Mouse (Mus musculus) heart, embryonic 15.5 days (tissue): ENCODE data around the gene Svep1. TPM values are rescaled to one million over a fixed set of nuclear protein-coding genes. Genes with fewer than 3 reads are reported as not detected.

Experiments
- ATAC-seq: fragments of 200-750 bp; cut with Nextera tagmentation; replicated peaks from 2 replicates; pipeline ENCODE4 v1.8.0; 2017; ENCODE audit warnings: low read depth, moderate TSS enrichment; ENCODE audit not compliant: insufficient number of reproducible peaks, insufficient read depth, low FRiP score
- H3K27ac ChIP-seq: fragments of 300-500 bp; sonication (generic); 2 replicates; pipeline ENCODE4 v1.5.1; 2015; ENCODE audit warnings: mild to moderate bottlenecking, inconsistent platforms
- H3K27me3 ChIP-seq: fragments of 300-500 bp; sonication (generic); 2 replicates; pipeline ENCODE4 v1.6.1; 2015; ENCODE audit warnings: inconsistent platforms
- H3K36me3 ChIP-seq: fragments of 300-500 bp; sonication (generic); 2 replicates; pipeline ENCODE4 v1.6.1; 2015; ENCODE audit warnings: mild to moderate bottlenecking, inconsistent platforms
- H3K4me1 ChIP-seq: fragments of 300-500 bp; sonication (generic); replicated peaks from 2 replicates; pipeline ENCODE4 v1.6.1; 2015; ENCODE audit warnings: inconsistent platforms
- H3K4me2 ChIP-seq: fragments of 300-500 bp; sonication (generic); 2 replicates; pipeline ENCODE4 v1.6.1; 2015; ENCODE audit warnings: inconsistent platforms, mild to moderate bottlenecking, moderate library complexity
- H3K4me3 ChIP-seq: fragments of 300-500 bp; sonication (generic); 2 replicates; pipeline ENCODE4 v1.5.1; 2015; ENCODE audit warnings: mild to moderate bottlenecking, inconsistent platforms
- H3K9ac ChIP-seq: fragments of 300-500 bp; sonication (generic); 2 replicates; pipeline ENCODE4 v1.6.1; 2015; ENCODE audit warnings: mild to moderate bottlenecking, inconsistent platforms
- H3K9me3 ChIP-seq: fragments of 300-500 bp; sonication (generic); replicated peaks from 2 replicates; pipeline ENCODE4 v1.6.1; 2016; ENCODE audit warnings: inconsistent platforms
- WGBS: fragments of 180-500 bp; shearing (Covaris S2); methylation state at CpG from one replicate; pipeline ENCODE4 v1.1.7; 2015; ENCODE audit warnings: mixed read lengths; 5-methylcytosine and 5-hydroxymethylcytosine counted together
- polyA plus RNA-seq: library from polyadenylated mRNA; unstranded; fragments of >200 nt; fragmentation: Nextera tagmentation; extraction: Ambion mirVana; gene quantifications from 2 replicates; pipeline ENCODE4 v1.2.1, GENCODE M21; 2015

Svep1 gene
- polyA plus RNA-seq, 1 experiment from 2014 or later, result 1.9 TPM

GRCm38 (mm10) chr4:58044833-58045232 lies 161.8 kb downstream of the Svep1 start:
- Histone ChIP-seq H3K27ac (no peak overlapping the region), H3K4me1 (no peaks in the 10 kb centered on the region), H3K9me3 (no peaks in the 10 kb centered on the region), H3K4me3 (no peak overlapping the region), H3K4me2 (no peak overlapping the region), H3K9ac (no peak overlapping the region), H3K36me3 (no peaks in the 10 kb centered on the region), H3K27me3 (no peaks in the 10 kb centered on the region)
- no peak for ATAC-seq
- 88% methylated on average over 6 of the region's 6 CpGs for WGBS

- H3K9ac ChIP-seq, result no peak overlapping the region
- WGBS, result 86% methylated on average over 3 of the region's 3 CpGs
- no peak for ATAC-seq
- H3K27ac ChIP-seq, result no peak overlapping the region
- no peaks in the 10 kb centered on the region for H3K4me1 ChIP-seq
- H3K27me3 ChIP-seq, result no peaks in the 10 kb centered on the region
- H3K4me3 ChIP-seq, result no peak overlapping the region
- H3K4me2 ChIP-seq, result no peak overlapping the region
- H3K9me3 ChIP-seq, result no peaks in the 10 kb centered on the region
- no peaks in the 10 kb centered on the region for H3K36me3 ChIP-seq
Observed at GRCm38 (mm10) chr4:58044356-58044755, 162.3 kb downstream of the Svep1 start.

GRCm38 (mm10) chr4:58040093-58040492 lies 166.6 kb downstream of the Svep1 start:
- Histone ChIP-seq H3K9me3 (no peaks in the 10 kb centered on the region), H3K27me3 (no peaks in the 10 kb centered on the region), H3K27ac (no peak overlapping the region), H3K4me3 (no peak overlapping the region), H3K36me3 (no peaks in the 10 kb centered on the region), H3K4me1 (no peaks in the 10 kb centered on the region), H3K9ac (no peak overlapping the region), H3K4me2 (no peak overlapping the region)
- no peak for ATAC-seq
- 79% methylated on average over 2 of the region's 2 CpGs for WGBS

- no peak overlapping the region for H3K4me3 ChIP-seq
- 78% methylated on average over 6 of the region's 6 CpGs for WGBS
- H3K27ac ChIP-seq, result no peak overlapping the region
- no peaks in the 10 kb centered on the region for H3K4me1 ChIP-seq
- no peaks in the 10 kb centered on the region for H3K27me3 ChIP-seq
- no peaks in the 10 kb centered on the region for H3K9me3 ChIP-seq
- no peak overlapping the region for H3K4me2 ChIP-seq
- no peaks in the 10 kb centered on the region for H3K36me3 ChIP-seq
- H3K9ac ChIP-seq, result no peak overlapping the region
- no peak for ATAC-seq
Observed at GRCm38 (mm10) chr4:58037096-58037705, 169.5 kb downstream of the Svep1 start.

- Histone ChIP-seq H3K9ac (no peak overlapping the region), H3K9me3 (no peaks in the 10 kb centered on the region), H3K4me3 (peak overlapping the region; percentile 30), H3K4me1 (no peaks in the 10 kb centered on the region), H3K4me2 (peak overlapping the region; percentile 54), H3K36me3 (no peaks in the 10 kb centered on the region), H3K27ac (no peak overlapping the region), H3K27me3 (no peaks in the 10 kb centered on the region)
- no peak for ATAC-seq
- 46% methylated on average over 13 of the region's 13 CpGs for WGBS
Observed at GRCm38 (mm10) chr4:58034663-58035062, 172.0 kb downstream of the Svep1 start.

GRCm38 (mm10) chr4:58032714-58033113 lies 173.9 kb downstream of the Svep1 start:
- Histone ChIP-seq H3K36me3 (no peaks in the 10 kb centered on the region), H3K4me2 (no peak overlapping the region), H3K4me3 (no peak overlapping the region), H3K9me3 (no peaks in the 10 kb centered on the region), H3K4me1 (no peaks in the 10 kb centered on the region), H3K27ac (no peak overlapping the region), H3K27me3 (no peaks in the 10 kb centered on the region), H3K9ac (no peak overlapping the region)
- 79% methylated on average over 1 of the region's 1 CpGs for WGBS
- ATAC-seq, result no peak

- Histone ChIP-seq H3K27me3 (no peaks in the 10 kb centered on the region), H3K4me1 (no peaks in the 10 kb centered on the region), H3K9me3 (no peaks in the 10 kb centered on the region), H3K36me3 (no peaks in the 10 kb centered on the region), H3K27ac (no peak within 1 kb of the TSS), H3K4me3 (no peak within 1 kb of the TSS), H3K9ac (no peak within 1 kb of the TSS), H3K4me2 (no peak within 1 kb of the TSS)
- ATAC-seq, result no peak
- WGBS, result 91% methylated on average over 5 of the region's 5 CpGs
Observed at GRCm38 (mm10) chr4:58009024-58009423, 197.6 kb downstream of the Svep1 start, which contains the start of gene Txndc8. Txndc8 (minus strand) TSS chr4:58009124.

- Histone ChIP-seq H3K4me1 (no peaks in the 10 kb centered on the region), H3K4me3 (no peak overlapping the region), H3K36me3 (no peaks in the 10 kb centered on the region), H3K9ac (no peak overlapping the region), H3K27ac (no peak overlapping the region), H3K4me2 (no peak overlapping the region), H3K9me3 (no peaks in the 10 kb centered on the region), H3K27me3 (no peaks in the 10 kb centered on the region)
- WGBS, result 64% methylated on average over 3 of the region's 3 CpGs
- ATAC-seq, result no peak
Observed at GRCm38 (mm10) chr4:58003501-58003900, 203.2 kb downstream of the Svep1 start.

Other genes with a start within 250 kb of the Svep1 start
- not detected in 2 replicates for gene Txndc8, start 197.7 kb downstream of the Svep1 start, polyA plus RNA-seq
- 0.19 TPM in 1 of 2 replicates, not detected in the other for gene Musk, start 79.1 kb upstream of the Svep1 start, polyA plus RNA-seq